Comparison of ENCODE assay signal across 20 mouse cellular contexts in genomic region chr6:128796321-128796955, GRCm38 (mm10). TPM values are rescaled to one million over a fixed set of nuclear protein-coding genes. Genes with fewer than 3 reads are reported as not detected.
DNase-seq lines count a peak whose midpoint lies in the region; ATAC-seq and TF ChIP-seq lines count a peak whose summit lies in the region.
"Had no signal": no experiment of that assay in that cellular context is flagged by ENCODE, and none has a peak within 500 bp of the region (broad histone marks: within the 10 kb centered on the region; RNA-seq: fewer than 3 reads in every experiment).

No protein-coding gene starts in this region.

- no peak overlapping the region for H3K9ac ChIP-seq in hindbrain, embryonic 14.5 days
- H3K9ac ChIP-seq: embryonic facial prominence, embryonic 13.5 days; forebrain, embryonic 12.5 days; liver, embryonic 13.5 days had no signal

- no peaks in the 10 kb centered on the region for H3K36me3 ChIP-seq in spleen, adult 2 months (ENCODE audit: control insufficient read depth, insufficient read depth, low read length)
- H3K36me3 ChIP-seq in hindbrain, embryonic 14.5 days (replicated peaks; ENCODE audit: control insufficient read depth, insufficient read depth): no peaks in the 10 kb centered on the region
- H3K36me3 ChIP-seq: embryonic facial prominence, embryonic 13.5 days; forebrain, embryonic 12.5 days; heart, embryonic 10.5 days; hindbrain, embryonic 10.5 days; liver, embryonic 13.5 days had no signal

- TF ChIP-seq POLR2A in spleen, adult 2 months (IDR thresholded peaks at IDR 0.05; ENCODE audit: low read depth, low read length): no peak

- no peak for DNase-seq in spleen, adult 2 months (ENCODE audit: low read depth in 1 of 2, low spot score in 2 of 2)
- no peak for DNase-seq in spleen, adult 18-20 months
- DNase-seq in T-cell, adult 2 months (ENCODE audit: low spot score): peak; percentile 70
- DNase-seq in thymus, postnatal 36 days: peak; percentile 33 to 38
- no peak for DNase-seq in layer of hippocampus, adult 9-10 months (ENCODE audit: low spot score)
- no peak for DNase-seq in layer of hippocampus, adult 18-20 months (ENCODE audit: low spot score in 2 of 2)
- no peak for DNase-seq in hindbrain, embryonic 14.5 days (ENCODE audit: low spot score)
- DNase-seq: adrenal gland, postnatal 25 days; kidney, adult 8-10 months; liver, embryonic 13.5 days; lung, postnatal 4 days; right cerebral cortex, adult 18-20 months had no signal

- no peak overlapping the region for H3K4me2 ChIP-seq in hindbrain, embryonic 14.5 days (replicated peaks)
- H3K4me2 ChIP-seq: embryonic facial prominence, embryonic 13.5 days; forebrain, embryonic 12.5 days had no signal

- H3K4me3 ChIP-seq in spleen, adult 2 months (ENCODE audit: extremely low read depth, insufficient read depth, insufficient read length): no peak overlapping the region
- no peak overlapping the region for H3K4me3 ChIP-seq in hindbrain, embryonic 14.5 days (replicated peaks; ENCODE audit: low read length)
- H3K4me3 ChIP-seq: embryonic facial prominence, embryonic 13.5 days; heart, embryonic 10.5 days; hindbrain, embryonic 10.5 days; layer of hippocampus, adult 2 months; liver, embryonic 13.5 days had no signal

- H3K27ac ChIP-seq in spleen, adult 2 months (ENCODE audit: insufficient read depth, low read length): peak overlapping the region; percentile 69
- no peak overlapping the region for H3K27ac ChIP-seq in hindbrain, embryonic 14.5 days
- H3K27ac ChIP-seq: embryonic facial prominence, embryonic 13.5 days; forebrain, embryonic 12.5 days; heart, embryonic 10.5 days; hindbrain, embryonic 10.5 days; layer of hippocampus, adult 2 months; liver, embryonic 13.5 days had no signal

- no peaks in the 10 kb centered on the region for H3K9me3 ChIP-seq in hindbrain, embryonic 14.5 days (ENCODE audit: control insufficient read depth, low read length)
- H3K9me3 ChIP-seq: embryonic facial prominence, embryonic 13.5 days; forebrain, embryonic 12.5 days; heart, embryonic 10.5 days; hindbrain, embryonic 10.5 days; liver, embryonic 13.5 days had no signal

- peak; percentile 16 for ATAC-seq in megakaryocyte progenitor cell, adult 5-6 weeks (replicated peaks; ENCODE audit: poor library complexity)
- no peak for ATAC-seq in hindbrain, embryonic 14.5 days (ENCODE audit: low FRiP score)

- no peak for TF ChIP-seq CTCF in spleen, adult 2 months (IDR thresholded peaks at IDR 0.05; ENCODE audit: extremely low read depth, insufficient read depth, insufficient read length, insufficient replicate concordance)

- H3K27me3 ChIP-seq in spleen, adult 2 months (ENCODE audit: control insufficient read depth, insufficient read depth, low read length): no peaks in the 10 kb centered on the region
- no peaks in the 10 kb centered on the region for H3K27me3 ChIP-seq in hindbrain, embryonic 14.5 days (ENCODE audit: control insufficient read depth, insufficient read depth, low read length)
- H3K27me3 ChIP-seq: embryonic facial prominence, embryonic 13.5 days; forebrain, embryonic 12.5 days; liver, embryonic 13.5 days had no signal

- 22% methylated on average over 8 of the region's 8 CpGs for WGBS in spleen, adult 2 months
- 78% methylated on average over 8 of the region's 8 CpGs for WGBS in hindbrain, embryonic 14.5 days

- H3K4me1 ChIP-seq in spleen, adult 2 months (ENCODE audit: control insufficient read depth, insufficient read depth, insufficient read length): peaks cover 19% of the 10 kb centered on the region; the same call in 1 of the 2 replicates
- peaks cover 9% of the 10 kb centered on the region; the same call in 1 of the 2 replicates for H3K4me1 ChIP-seq in hindbrain, embryonic 14.5 days (replicated peaks; ENCODE audit: control insufficient read depth, insufficient read depth, low read length)

RNA-seq across cellular contexts. Expression of gene Klrb1c, which starts 7.4 kb away (rescaled TPM):
- 3.0 and 8.5 TPM in 2 replicates for polyA plus RNA-seq in spleen, adult 2 months (2012; rRNA removed)
- total RNA-seq in megakaryocyte progenitor cell, adult 5-6 weeks (2015): 0.07 and 0.96 TPM in 2 replicates
- 0.37 and 0.51 TPM in 2 replicates for total RNA-seq in megakaryocyte progenitor cell, adult 5-6 weeks (2017)
- total RNA-seq in layer of hippocampus, adult 18-20 months (2021): not detected
- 0.23 TPM in 1 of 2 replicates, not detected in the other for polyA plus RNA-seq in hindbrain, embryonic 14.5 days (2014; fragmentation: Nextera tagmentation; extraction: Ambion mirVana)
- total RNA-seq: adrenal gland, postnatal 25 days; gastrocnemius, adult 8-10 months; layer of hippocampus, adult 2 months; left cerebral cortex, postnatal 25 days had no signal
- polyA plus RNA-seq: embryonic facial prominence, embryonic 13.5 days; forebrain, embryonic 12.5 days; hindbrain, embryonic 10.5 days had no signal

RNA-seq across cellular contexts. Expression of gene Gm44511, which starts 29.7 kb away (rescaled TPM):
- polyA plus RNA-seq in spleen, adult 2 months (2012; rRNA removed): 0.23 and 0.53 TPM in 2 replicates
- not detected in 2 replicates for total RNA-seq in megakaryocyte progenitor cell, adult 5-6 weeks (2015)
- total RNA-seq in megakaryocyte progenitor cell, adult 5-6 weeks (2017): not detected in 2 replicates
- not detected for total RNA-seq in layer of hippocampus, adult 18-20 months (2021)
- not detected in 2 replicates for polyA plus RNA-seq in hindbrain, embryonic 14.5 days (2014; fragmentation: Nextera tagmentation; extraction: Ambion mirVana)
- total RNA-seq: adrenal gland, postnatal 25 days; layer of hippocampus, adult 2 months; left cerebral cortex, postnatal 25 days had no signal
- polyA plus RNA-seq: embryonic facial prominence, embryonic 13.5 days; forebrain, embryonic 12.5 days; heart, embryonic 10.5 days; hindbrain, embryonic 10.5 days had no signal

RNA-seq across cellular contexts. Expression of gene Klrb1b, which starts 29.7 kb away (rescaled TPM):
- polyA plus RNA-seq in spleen, adult 2 months (2012; rRNA removed): 0.62 and 1.7 TPM in 2 replicates
- total RNA-seq in megakaryocyte progenitor cell, adult 5-6 weeks (2015): 0.32 and 1.4 TPM in 2 replicates
- total RNA-seq in megakaryocyte progenitor cell, adult 5-6 weeks (2017): not detected in 2 replicates
- not detected for total RNA-seq in layer of hippocampus, adult 18-20 months (2021)
- not detected in 2 replicates for polyA plus RNA-seq in hindbrain, embryonic 14.5 days (2014; fragmentation: Nextera tagmentation; extraction: Ambion mirVana)
- total RNA-seq: adrenal gland, postnatal 25 days; gastrocnemius, adult 8-10 months; layer of hippocampus, adult 2 months; left cerebral cortex, postnatal 25 days had no signal
- polyA plus RNA-seq: embryonic facial prominence, embryonic 13.5 days; forebrain, embryonic 12.5 days; heart, embryonic 10.5 days; hindbrain, embryonic 10.5 days; liver, embryonic 13.5 days had no signal

Comparison
In these comparisons a context has a peak if more than half of its experiments do, and no peak if none do; other contexts are left out.
1. DNase-seq: peak in T-cell, adult 2 months (single experiment) and thymus, postnatal 36 days (2 of 2); none in spleen, adult 2 months (0 of 2), spleen, adult 18-20 months (0 of 2), layer of hippocampus, adult 9-10 months (single experiment), layer of hippocampus, adult 18-20 months (0 of 2) and hindbrain, embryonic 14.5 days (single experiment).